Mouse (Mus musculus): ENCODE data around the gene Aqp9.

The Aqp9 gene

DNA sequence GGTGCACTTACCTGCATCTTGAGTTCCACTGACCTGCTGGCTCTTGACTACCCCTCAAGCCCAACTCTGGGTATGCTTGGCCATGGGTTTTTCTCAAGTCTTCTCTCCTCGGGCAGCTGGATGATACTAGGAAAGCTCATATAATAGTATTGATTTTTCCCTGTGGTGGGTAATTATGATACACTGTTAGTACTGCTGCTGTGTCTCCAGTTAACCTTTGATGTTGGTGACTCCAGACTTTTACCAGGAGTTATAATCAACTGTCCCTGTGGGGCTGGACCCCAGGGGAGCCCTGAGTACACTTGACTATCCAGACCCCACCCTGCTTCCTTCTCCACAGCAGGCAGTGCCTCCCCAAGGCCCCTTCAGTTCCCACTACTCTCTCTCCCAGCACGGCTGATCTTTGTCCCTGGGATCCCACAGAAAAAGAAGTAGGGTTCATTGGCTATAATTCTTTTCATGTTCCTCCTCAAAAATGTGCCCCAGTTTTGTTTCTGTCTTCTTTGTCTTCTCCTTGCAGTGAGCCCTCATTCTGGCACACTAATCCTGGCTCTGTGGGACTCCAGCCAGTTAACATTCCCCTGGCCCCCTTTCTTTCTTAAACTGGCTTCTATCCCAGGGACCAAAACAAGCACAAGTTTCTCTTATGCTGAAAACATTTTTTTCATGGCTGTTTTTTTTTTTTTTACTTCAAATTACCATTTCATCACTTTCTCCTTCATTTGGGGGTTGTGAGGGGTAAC, 838 bp downstream of the Aqp9 start:
- no peak for DNase-seq (ENCODE audit: low read depth, low spot score)

DNA sequence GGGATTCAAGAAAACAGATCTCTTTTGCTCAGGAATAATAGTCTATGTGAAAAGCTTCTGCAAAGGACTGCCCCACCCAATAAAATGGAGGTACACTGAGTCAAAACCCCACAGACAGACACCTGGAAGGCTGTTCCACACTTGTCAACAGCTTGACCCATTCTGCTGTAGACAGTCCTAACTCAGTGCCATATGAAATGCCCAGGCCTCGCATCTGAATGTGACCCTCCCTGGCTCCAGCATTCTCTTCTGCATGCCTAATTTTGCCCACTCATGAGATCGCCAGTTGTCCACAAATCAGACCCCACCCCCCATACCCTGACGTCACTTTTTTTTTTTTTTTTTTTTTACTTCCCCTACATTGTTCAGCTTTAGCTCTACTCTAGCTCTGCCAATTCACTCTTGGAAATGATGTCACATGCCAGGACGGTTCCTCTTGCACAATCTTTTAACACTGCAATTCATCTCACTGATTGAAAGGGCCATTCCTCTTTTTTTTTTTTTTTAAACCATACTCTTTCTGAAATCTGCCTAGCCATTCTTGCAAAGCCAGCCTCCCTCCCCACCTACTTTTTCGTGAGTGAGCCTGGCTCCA, 1.5 kb downstream of the Aqp9 start:
- DNase-seq (ENCODE audit: low read depth, low spot score): no peak

- DNase-seq (ENCODE audit: low read depth, low spot score): no peak
These were observed 2.3 kb downstream of the Aqp9 start for GRCm38 (mm10) chr9:71166019-71166705.

GRCm38 (mm10) chr9:71165510-71165909, 3.0 kb downstream of the Aqp9 start:
- no peak for DNase-seq (ENCODE audit: low read depth, low spot score)

GRCm38 (mm10) chr9:71165061-71165460, 3.4 kb downstream of the Aqp9 start:
- DNase-seq (ENCODE audit: low read depth, low spot score): no peak

DNA sequence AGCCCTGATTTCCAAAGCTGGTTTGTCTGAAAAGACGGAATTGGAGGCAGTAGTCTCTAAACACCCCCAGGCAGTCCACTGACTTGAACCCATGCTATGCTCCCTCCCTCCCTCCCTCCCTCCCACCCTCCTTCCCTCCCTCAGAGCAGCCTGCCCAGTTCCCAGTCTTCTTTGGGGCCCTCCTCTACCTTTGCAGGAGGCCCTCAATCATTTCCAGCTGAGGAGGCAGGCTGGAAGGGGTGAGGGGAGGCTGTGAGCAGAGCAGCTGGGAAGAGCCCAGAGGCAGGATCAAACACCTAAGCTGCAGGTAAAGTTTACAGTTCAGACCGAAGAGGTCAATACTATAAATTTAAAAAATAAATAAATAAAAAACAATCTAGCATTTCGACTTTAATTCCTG, 4.1 kb downstream of the Aqp9 start:
- no peak for DNase-seq (ENCODE audit: low read depth, low spot score)

- no peak for DNase-seq (ENCODE audit: low read depth, low spot score)
These were observed 5.4 kb downstream of the Aqp9 start for GRCm38 (mm10) chr9:71162858-71163740.

- DNase-seq (ENCODE audit: low read depth, low spot score): no peak
These were observed 6.2 kb downstream of the Aqp9 start for GRCm38 (mm10) chr9:71162131-71162857.

GRCm38 (mm10) chr9:71160849-71161711, 7.4 kb downstream of the Aqp9 start:
- DNase-seq (ENCODE audit: low read depth, low spot score): no peak

DNA sequence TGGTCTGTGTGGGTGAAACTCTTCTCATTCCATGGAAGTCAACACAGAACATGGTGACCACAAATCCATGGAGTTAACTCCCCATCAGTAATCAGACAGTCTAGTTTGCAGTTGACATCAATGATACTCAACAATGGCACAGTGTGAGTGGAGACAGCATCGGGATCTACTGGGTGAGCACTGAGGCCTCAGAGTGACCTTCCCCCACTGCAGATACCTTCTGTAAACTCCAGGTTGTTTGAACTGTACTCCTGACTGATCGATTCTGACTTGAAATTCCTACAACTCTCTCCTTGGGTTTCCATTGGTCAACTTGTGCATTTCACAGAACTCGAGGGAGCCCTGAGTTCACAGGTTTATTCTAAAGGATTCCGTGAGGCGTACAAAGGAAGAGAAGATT, 8.8 kb downstream of the Aqp9 start:
- no peak for DNase-seq (ENCODE audit: low read depth, low spot score)

DNA sequence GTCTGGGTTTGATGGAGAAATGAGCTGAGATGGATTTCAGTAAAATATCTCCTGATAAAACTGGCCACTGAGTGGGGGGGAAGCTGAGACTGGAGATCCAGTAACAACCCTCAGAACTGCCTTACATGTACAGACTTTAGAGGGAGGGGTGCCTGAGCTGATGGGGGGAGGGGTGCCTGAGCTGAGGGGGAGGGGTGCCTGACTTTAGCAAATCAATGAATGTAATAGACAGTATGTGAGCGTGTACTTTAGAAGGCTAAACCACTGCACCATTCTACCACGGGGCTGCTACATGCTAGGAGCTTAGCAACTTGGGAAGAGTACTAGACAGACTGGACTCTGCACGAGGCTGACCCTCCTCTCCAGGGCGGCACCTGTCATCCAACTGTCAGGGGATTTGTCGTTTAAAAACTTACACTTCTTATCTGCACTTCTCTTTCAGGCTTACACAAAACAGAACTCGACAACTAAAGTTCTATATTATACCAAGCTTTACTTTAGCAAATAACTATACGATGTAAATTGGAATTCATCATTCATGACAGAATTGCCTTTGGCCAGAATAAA, 9.3 kb downstream of the Aqp9 start:
- no peak for DNase-seq (ENCODE audit: low read depth, low spot score)

DNA sequence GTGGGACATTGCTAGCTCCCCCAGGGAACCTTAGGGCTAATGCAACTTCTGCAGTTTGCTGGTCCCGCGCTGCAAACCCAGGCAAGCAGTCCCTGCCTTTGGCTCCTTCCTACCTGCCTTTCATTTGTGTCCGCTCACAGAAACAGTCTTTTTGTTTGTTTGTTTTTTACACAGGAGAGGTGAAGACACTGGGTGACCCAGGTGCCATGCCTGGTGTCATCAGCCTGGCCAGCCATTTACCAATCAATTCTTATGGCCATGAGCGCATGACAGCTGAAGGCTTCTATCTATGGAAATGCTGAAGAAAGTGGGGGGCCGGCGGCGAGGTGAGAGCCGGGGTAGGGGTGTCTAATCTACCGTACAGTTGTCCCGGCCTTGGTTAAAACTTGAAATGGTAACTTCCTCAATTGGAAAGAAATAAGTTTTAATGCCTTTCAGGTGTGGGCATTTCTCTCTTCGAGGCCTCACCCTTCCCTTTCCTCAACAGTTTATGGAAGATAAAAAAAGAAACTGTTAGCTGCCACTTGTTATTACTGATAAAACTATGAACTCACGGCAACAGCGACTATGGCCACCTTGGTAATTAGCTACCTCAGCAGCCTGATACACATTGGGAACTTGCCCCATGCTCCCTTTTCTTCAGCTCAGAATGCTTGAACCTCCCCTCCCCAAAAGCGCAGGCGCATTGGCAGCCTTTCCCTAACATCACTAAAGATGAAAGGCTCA, 10.4 kb downstream of the Aqp9 start:
- no peak for DNase-seq (ENCODE audit: low read depth, low spot score)

DNA sequence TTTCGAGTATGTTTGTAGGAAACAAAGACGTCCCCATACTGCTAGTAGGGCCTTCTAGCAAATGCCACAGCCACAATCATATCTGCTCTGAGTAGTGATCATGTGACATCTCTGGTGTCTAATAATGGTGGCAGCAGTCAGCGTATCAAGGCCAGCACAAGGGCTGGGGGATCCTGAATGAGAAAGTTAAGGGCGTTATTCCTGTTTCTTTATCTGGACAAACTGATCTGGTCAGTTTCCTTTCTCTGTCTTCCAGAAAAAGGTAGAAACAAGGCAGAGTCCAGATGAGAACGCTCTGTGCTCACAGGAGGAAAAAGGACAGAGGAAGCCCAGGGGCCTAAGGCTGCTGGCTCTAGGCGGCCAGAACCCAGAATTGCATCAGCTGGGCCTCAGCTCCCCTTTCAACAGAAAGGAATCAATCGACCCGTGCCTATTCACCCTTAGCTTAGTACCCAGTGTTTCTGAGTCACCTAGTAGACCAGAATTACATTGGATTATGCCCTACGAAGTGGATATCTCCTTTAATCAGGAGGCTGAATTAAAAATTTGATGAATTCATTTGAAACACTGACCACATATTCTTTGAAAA, 11.9 kb downstream of the Aqp9 start:
- DNase-seq (ENCODE audit: low read depth, low spot score): no peak

DNA sequence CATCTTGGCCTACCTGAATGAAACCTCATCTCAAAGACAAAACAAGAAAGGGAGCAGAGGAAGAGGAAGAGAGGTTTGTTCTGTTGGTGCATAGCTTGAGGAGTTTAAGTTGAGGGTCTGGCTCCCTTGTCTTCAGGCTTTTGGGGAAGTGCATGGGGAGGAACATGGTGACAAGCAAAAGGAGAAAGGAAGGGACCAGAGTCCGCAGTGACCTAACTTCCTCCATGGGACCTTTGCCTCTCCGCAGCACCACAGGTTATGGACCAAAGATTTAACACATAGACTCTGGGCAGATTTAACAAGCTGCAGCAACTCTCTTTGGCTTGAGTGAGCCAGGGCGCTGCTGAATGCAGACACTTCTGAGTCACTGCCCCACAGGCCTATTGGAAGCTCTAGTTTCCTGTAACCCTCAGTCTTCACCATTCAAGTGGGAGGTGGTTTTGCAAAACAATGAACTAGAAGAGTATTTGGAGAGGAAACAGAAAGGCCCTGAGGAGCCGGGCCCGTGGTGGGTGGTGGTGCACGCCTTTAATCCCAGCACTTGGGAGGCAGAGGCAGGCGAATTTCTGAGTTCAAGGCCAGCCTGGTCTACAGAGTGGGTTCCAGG, 13.0 kb downstream of the Aqp9 start:
- DNase-seq (ENCODE audit: low read depth, low spot score): no peak

GRCm38 (mm10) chr9:71151386-71151785, 17.1 kb downstream of the Aqp9 start:
- no peak for DNase-seq (ENCODE audit: low read depth, low spot score)

DNA sequence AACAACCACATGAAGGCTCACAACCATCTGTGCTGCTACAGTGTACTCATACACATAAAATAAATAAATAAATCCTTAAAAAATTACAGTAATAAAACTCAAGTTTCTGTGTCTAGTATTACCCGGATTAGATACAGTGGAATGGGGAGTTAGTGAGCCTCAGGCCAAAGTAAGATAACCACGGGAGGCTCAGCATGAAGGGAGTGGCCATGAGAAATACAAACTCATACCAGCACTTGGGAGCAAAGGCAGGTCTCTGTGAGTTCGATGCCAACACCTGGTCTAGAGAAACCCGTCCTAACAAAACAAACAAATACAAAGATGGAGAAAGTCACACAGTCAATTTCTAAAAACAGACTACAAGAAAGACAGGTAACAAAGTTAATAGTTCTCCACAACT, 18.3 kb downstream of the Aqp9 start:
- no peak for DNase-seq (ENCODE audit: low read depth, low spot score)

GRCm38 (mm10) chr9:71148890-71149289, 19.6 kb downstream of the Aqp9 start:
- no peak for DNase-seq (ENCODE audit: low read depth, low spot score)

DNA sequence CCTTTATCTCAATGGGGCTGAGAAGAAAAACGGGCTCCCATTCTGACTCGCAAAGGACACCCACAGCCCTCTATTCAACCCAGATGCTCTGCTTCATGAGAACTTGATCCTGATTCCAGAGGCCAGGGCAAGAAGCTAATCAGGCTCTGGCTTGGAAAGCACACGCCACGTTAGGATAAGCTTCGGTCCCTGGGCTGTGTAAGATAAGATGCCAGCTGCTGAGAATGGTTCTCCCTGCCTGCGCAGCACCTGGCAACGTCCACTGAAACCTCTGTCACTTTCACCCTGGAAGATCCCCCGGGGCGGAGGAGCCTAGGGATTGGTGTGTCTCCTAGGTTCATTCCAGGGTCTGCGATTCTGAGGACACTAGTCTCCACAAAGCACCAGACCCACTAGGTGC, 22.3 kb downstream of the Aqp9 start:
- no peak for DNase-seq (ENCODE audit: low read depth, low spot score)

DNA sequence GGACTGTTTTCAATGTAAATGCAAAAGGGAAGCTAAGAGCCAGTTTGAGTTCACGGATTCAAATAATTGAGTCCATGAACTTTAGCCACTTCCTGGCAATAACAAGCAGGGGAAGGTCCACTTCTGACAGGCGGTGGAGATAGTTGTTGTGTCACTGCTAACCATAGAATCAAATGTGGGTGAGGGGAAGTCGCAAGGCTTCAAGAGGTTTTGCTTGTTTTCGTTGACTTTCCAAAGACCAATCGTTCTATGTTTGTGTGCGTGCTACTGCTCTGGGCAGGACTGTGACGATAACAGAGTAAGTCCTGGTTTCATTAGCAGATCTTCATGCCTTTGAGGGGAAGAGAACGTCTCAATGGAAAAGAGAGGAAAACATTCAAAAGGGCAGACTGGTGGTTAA, 28.3 kb downstream of the Aqp9 start:
- DNase-seq (ENCODE audit: low read depth, low spot score): no peak
